Mouse (Mus musculus) gastrocnemius, adult 2 months (tissue): ENCODE measurements around the gene Col6a2. TPM values are rescaled to one million over a fixed set of nuclear protein-coding genes. Genes with fewer than 3 reads are reported as not detected.
A peak's percentile ranks its signal among the peaks of the same experiment; 100 is the strongest.

Experiments
- DNase-seq: peaks from one replicate; pipeline ENCODE4 v3.0.0; 2022
- H3K27ac ChIP-seq: fragments of 200-600 bp; 2 replicates; pipeline ENCODE4 v1.8.1; 2022; ENCODE audit warnings: mild to moderate bottlenecking
- H3K4me3 ChIP-seq: fragments of 200-600 bp; 2 replicates; pipeline ENCODE4 v1.8.1; 2022; ENCODE audit warnings: mild to moderate bottlenecking, moderate library complexity
- CTCF ChIP-seq: fragments of 200-600 bp; IDR thresholded peaks from 2 replicates; pipeline ENCODE4 v1.8.1; 2022; ENCODE audit warnings: antibody characterized with exemption, mild to moderate bottlenecking, moderate library complexity
- intact Hi-C: fragments of 180-260 bp; cut with DNase I; formaldehyde crosslinking; loops from one replicate; pipeline ENCODE4 v1.15.1; 2025
- total RNA-seq, 2 experiments: library from RNA; stranded (reverse); gene quantifications; 2 replicates each; pipeline ENCODE4 v1.2.3; 2021

Col6a2 gene
- total RNA-seq, 2 experiments from 2014 or later: 28.5 to 59.5 TPM

DNA sequence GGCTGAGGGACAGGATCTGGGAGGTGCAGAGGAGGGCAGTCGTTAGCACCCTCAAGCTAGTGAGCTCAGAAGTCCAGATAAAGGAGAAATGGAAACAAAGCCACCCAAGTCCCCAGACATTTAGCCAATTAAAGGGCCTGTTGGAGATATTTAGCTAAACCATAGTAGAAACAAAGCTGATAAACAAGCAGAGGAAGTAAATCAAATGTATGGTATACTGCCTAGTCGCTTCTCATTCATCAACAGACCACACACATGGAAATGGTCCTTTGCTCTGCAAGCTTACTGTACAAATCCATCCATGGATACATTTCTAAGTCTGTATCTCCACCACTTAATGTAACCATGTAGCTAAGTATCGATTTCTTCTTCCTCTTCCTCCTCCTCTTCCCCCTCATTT is 24.0 kb upstream of the Col6a2 start:
- TF ChIP-seq CTCF: no peak
- DNase-seq: no peak
- intact Hi-C loops: no loop called here
- no peak overlapping the region for H3K4me3 ChIP-seq
- H3K27ac ChIP-seq: no peak overlapping the region

DNA sequence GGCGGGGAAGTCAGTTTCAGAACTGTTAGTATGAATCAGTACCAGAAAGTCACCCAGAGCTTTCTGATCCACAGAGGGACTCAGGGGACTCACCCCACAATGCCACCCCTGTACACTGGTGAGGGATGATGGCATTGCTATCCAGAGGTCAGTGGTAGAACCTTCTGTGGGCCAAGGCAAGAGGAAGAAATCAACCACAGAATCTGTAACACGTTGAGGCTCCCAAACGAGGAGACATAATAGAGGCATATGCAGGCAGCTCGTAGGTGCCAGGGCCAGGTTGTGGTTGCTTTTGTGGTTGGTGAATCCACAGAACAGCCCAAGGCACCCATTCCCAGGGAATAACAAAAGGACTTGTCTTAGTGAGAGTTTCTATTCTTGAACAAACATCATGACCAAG is 22.3 kb upstream of the Col6a2 start:
- TF ChIP-seq CTCF: no peak
- intact Hi-C loops: no loop called here

DNA sequence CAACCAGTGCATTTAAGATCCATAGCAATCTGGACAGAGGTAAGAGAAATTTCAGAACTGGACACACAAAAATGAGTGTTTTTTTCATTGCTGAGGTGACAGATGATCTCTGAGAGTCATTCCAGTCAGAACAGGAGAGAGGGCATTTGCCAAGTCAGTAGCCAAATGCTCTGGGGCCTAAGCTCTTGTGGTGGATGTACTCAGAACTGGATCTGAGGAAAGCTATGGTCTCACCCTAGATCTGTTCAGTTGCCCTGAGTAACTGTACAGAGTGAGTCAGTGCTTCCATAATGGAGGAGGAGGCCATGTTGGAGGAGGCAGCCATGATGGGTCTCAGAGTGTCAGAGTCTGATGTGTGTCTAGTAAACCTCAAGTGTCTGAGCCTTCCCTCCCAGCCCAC is 21.6 kb upstream of the Col6a2 start:
- intact Hi-C loops: no loop called here
- no peak for TF ChIP-seq CTCF
- no peak for DNase-seq
- Histone ChIP-seq H3K27ac (no peak overlapping the region; the same call in 1 of the 2 replicates), H3K4me3 (no peak overlapping the region)

More for the DNA sequence above, 22.3 kb upstream of the Col6a2 start:
- no peak overlapping the region for H3K4me3 ChIP-seq
- H3K27ac ChIP-seq: no peak overlapping the region
- no peak for DNase-seq

DNA sequence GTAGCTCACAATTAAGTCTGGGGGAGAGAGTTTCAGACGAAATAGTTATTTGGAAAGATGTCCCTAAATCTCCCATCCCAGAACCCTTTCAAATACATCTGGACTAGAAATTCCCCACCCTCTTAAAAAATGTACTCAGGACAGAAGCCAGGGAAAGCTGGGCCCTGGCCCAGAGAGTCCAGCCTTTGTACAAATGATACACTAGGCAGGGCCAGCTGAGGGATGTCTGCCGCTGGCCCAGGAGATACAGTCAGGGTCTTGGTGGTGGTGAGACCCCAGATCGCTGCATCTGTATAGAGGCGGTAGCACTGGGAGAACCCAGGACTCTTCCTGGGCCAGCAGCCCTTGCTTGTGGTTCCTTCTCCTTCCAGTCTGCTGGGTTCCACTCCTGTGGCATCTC is 20.6 kb upstream of the Col6a2 start:
- Histone ChIP-seq H3K27ac (peak overlapping the region; percentile 85), H3K4me3 (no peak overlapping the region)
- no peak for TF ChIP-seq CTCF
- DNase-seq: peak; percentile 75
- intact Hi-C loops: no loop called here

DNA sequence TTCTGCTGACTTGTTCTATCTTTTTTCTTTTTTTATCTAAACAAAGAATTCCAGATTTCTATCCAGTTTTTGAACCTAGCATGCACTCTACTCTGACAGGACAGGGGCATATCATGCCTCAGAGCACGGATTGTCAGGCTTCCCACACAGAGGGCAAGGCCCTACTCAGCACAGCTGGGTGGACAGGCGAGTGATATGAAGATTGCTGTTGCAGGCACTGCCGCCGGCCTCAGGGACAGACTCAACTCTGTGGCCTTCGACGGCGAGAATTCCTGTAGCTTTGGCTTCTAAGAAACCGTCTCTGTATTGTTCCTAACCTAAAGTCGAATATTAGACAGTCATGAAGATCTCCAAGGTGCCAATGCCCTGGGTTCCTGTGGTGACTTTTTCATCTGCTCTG is 20.0 kb upstream of the Col6a2 start:
- intact Hi-C loops: no loop called here
- TF ChIP-seq CTCF: no peak

DNA sequence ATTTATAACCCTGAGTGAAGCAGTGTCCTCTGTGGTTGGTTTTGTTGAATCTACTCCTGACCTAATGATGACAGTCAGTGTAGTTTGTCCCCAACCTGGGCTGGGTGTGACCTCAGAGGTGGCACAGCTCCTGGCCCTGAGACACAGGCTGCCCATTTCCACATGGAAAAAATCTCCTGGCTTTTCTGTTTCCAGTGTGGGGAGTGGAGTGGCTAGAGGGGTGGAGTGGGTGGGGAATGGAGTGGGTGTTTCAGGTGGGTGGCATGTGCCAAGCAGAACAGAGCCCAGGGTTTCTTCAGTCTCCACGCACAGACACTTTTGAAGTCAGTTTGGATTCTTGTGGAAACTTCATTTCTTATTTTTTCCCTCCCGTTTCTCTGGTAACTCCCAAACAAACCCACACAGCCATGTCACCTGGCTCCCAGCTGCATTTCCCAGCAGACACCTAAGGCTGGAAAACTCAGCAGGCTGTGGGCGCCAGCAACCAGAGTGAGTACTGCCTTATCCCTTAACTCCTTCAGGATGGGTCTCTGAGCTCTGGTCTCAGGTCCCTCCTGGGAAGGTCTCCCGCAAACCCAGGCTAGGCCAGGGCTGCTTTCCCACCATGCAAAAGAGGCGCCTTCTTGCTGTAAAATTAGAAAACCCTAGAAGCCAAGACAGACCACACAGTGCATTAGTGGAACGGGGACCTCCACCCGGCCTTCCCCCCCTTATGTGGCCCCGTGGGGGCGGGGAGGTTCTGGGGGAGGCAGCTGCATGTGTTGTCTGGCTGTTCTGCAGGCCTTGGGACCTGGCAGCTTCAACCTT is 19.4 kb upstream of the Col6a2 start:
- Histone ChIP-seq H3K4me3 (no peak overlapping the region), H3K27ac (peak overlapping the region; percentile 85)
- peak; percentile 68 for DNase-seq
- no peak for TF ChIP-seq CTCF
- intact Hi-C loops: no loop called here

More for the DNA sequence above, 20.0 kb upstream of the Col6a2 start:
- no peak overlapping the region for H3K4me3 ChIP-seq
- H3K27ac ChIP-seq: peak overlapping the region; percentile 85
- no peak for DNase-seq

DNA sequence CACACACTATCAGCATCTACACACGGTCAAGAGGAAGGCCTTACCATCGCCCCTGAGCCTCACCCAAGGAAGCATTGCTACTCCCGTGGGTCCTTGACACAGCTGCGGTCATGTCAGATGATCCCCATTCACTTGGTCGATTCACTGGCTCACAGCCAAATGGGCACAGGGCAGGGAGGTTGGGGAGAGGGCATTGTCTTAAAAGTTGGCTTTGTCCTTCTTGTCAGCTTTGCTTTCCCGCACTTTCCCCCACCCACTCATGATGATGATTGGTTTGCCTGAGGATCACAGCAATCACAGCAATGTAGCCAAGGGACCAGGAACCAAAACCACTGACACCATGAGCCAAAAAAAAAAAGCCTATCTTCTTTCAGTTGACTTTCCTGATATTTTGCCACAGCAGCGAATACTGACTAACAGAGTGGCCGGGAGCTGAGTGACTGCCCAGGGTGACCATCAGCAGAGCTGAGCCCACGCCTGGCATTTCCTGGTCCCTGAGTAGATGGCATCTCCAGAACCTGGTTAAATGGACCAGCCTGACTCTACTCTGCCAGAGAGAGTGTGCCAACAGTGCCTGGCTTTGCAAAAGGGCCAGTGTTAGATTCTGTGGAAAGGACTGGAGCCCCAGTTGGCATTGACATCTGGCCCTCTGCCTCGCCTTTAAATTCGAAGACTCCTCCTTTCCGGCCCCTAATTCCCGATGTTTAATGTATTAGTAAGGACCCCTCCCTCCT is 18.6 kb upstream of the Col6a2 start:
- intact Hi-C loops: no loop called here
- no peak overlapping the region for H3K4me3 ChIP-seq
- no peak for DNase-seq
- peak overlapping the region; percentile 85 for H3K27ac ChIP-seq
- no peak for TF ChIP-seq CTCF

DNA sequence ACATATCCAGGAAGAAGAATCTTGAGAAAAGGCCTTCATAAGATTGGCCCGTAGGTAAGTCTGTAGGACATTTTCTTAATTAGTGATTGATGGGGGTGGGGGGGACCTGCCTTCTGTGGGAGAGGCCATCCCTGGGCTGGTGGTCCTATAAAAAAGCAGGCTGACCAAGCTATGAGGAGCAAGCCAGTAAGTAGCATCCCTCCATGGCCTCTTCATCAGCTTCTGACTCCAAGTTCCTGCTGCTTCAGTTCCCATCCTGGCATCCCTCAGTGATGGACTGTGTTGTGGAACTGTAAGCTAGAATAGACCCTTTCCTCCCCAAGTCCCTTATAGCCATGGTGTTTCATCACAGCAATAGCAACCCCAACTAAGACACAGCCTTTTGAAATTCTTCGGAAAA is 16.5 kb upstream of the Col6a2 start:
- no peak for DNase-seq
- Histone ChIP-seq H3K27ac (no peak overlapping the region), H3K4me3 (no peak overlapping the region)
- TF ChIP-seq CTCF: no peak
- intact Hi-C loops: no loop called here

DNA sequence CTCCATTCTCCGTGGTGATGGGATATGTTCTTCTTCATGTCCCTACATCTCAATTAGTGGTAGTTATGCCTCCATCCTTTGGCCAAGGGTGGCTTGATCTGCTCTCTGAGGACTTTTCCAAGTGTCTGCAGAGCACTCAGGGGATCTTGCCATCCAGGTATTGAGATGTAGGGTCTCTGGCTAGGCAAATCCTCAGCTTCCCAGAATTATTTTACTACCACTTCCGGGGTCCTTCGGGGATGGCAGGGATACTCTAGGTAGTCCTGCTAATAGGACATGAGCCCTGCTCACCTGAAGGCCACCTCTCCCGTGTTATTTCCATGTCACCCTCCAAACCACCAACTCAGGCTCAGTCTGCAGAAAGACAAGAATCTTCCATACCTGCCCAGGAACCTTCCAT is 13.2 kb upstream of the Col6a2 start:
- Histone ChIP-seq H3K27ac (peak overlapping the region; percentile 76), H3K4me3 (no peak overlapping the region)
- intact Hi-C loops: no loop called here
- DNase-seq: no peak
- TF ChIP-seq CTCF: no peak

DNA sequence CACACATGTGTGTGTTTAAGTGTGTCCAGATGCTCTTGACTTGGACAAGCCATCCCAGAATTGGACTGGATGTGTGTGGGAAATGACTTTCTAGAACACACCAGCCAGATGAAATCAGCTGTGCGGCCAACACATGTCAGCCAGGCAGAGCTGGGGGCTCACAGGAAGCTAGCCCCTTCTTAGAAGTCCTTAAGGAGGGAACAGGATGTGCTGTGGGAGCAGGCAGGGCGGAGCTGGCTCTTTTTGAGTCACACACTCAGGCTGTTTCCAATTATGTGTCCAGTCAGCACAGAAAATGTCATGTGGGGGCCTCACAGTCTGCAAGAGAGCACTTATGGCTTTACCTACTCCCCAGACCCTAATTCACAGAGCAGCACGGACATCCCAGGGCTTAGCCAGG is 12.6 kb upstream of the Col6a2 start:
- TF ChIP-seq CTCF: no peak
- Histone ChIP-seq H3K27ac (peak overlapping the region; percentile 76), H3K4me3 (no peak overlapping the region)
- intact Hi-C loops: no loop called here
- DNase-seq: peak; percentile 62

DNA sequence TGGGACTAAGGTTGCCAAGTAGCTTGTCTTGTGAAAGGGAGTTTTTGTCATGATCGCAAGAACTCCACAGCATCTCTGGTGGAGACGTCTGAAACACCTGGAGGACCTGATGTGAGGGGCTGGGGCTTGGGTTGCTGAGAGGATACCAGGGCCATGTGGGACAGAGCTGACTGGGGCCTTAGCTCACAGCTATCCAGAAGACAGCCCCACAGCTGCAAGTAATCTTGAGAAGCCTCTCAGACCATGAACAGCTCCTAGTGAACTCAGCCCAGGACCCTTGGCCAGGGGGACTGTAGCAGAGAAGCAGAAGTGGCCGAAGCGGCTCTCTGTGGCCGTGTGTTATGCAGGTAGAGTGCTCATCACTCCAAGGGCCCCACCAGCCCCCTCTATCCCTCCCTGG is 11.2 kb upstream of the Col6a2 start:
- no peak for TF ChIP-seq CTCF
- H3K4me3 ChIP-seq: no peak overlapping the region
- no peak for DNase-seq
- intact Hi-C loops: no loop called here
- H3K27ac ChIP-seq: peak overlapping the region; percentile 57

DNA sequence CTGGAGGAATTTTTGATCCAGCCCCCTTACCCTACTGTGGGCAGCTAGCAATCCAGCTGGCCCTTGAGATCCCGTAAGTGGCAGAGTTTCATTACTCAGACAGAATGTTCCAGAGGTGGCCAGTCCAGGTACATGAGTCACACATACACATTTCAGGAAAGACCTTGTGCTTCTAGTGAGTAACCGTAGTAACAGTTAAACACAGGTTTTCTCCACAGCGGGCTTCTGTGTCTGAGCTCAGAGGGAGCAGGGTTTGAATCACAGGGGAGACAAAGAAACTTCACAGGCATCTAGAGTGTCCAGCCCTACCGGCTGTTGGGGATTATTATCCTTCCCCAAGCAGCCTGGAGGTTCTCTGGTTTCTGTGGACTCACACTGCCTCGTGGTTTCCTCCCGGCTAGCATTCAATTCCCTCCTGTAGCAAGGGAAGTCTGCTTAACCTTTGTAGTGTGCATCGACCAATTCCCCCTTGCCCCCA is 10.7 kb upstream of the Col6a2 start:
- no peak overlapping the region for H3K4me3 ChIP-seq
- no peak for DNase-seq
- intact Hi-C loops: no loop called here
- peak overlapping the region; percentile 57 for H3K27ac ChIP-seq
- no peak for TF ChIP-seq CTCF

DNA sequence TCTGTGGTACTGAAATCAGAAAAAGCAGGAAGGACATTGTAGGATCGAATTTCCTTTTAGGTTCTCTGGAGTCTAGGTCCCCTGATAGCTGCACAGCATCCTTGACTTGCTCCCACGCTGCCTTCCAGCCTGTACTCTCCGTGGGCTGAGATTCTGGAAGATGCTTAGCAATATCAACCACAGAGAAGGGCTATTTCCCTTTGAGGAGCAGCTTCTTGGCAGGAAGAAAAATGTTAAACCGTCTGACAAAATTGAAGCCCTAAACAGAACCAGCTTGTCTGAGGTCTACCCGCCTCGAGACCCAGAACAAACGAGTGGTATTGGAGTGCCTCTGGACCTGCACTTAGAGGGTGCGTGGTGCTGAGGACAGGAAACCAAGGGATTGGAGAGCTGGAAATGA is 9.2 kb upstream of the Col6a2 start:
- no peak for DNase-seq
- H3K4me3 ChIP-seq: no peak overlapping the region
- H3K27ac ChIP-seq: peak overlapping the region; percentile 63
- TF ChIP-seq CTCF: no peak
- intact Hi-C loops: no loop called here

DNA sequence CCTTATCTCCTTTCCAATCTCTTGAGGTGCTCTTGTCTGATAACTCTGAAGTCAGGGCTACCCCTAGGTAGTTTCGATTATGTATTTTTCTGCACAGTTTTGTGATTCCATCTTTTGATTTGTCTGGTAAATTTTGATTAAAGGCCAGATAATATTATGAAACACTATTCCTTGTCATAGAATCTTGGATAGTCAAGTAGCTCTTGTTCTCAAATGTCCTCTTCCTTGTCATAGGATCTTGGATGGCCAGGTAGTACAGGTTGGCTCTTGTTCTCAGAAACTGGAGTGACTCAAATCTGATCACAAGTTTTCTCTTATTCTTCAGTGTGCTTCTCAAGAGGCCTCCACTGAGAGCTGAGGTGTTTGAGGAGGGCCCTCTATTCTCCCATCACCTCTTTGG is 7.2 kb upstream of the Col6a2 start:
- no peak for TF ChIP-seq CTCF
- intact Hi-C loops: no loop called here
- Histone ChIP-seq H3K27ac (no peak overlapping the region), H3K4me3 (no peak overlapping the region)
- no peak for DNase-seq
